9 mouse cellular contexts compared by ENCODE assay signal in the genomic region with DNA sequence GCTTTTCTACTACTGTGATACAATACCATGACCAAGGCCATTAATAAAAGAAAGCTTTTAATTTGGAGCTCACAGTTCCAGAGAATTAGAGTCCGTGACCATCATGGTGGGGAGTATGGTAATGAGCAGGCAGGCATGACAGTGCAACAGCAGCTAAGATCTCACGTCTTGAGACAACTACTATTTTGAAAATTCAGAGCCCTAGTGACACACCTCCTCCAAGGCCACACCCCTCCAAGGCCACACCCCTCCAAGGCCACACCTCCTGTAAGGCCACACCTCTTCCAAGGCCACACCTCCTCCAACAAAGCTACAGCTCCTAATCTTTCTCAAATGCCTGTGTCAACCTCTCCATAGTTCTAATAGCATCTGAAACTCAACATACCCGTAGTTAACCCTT. TPM values are rescaled to one million over a fixed set of nuclear protein-coding genes. Genes with fewer than 3 reads are reported as not detected.
A peak's percentile ranks its signal among the peaks of the same experiment; 100 is the strongest.
DNase-seq lines count a peak whose midpoint lies in the region; ATAC-seq and TF ChIP-seq lines count a peak whose summit lies in the region.
"Had no signal": no experiment of that assay in that cellular context is flagged by ENCODE, and none has a peak within 500 bp of the region (broad histone marks: within the 10 kb centered on the region; RNA-seq: fewer than 3 reads in every experiment).

No protein-coding gene starts in this region.

- H3K27me3 ChIP-seq in intestine, postnatal 0 days (replicated peaks; ENCODE audit: control insufficient read depth, insufficient read depth, low read length), result no peaks in the 10 kb centered on the region
- no peaks in the 10 kb centered on the region for H3K27me3 ChIP-seq in intestine, embryonic 16.5 days (replicated peaks; ENCODE audit: control insufficient read depth, insufficient read depth, low read length)
- H3K27me3 ChIP-seq in forebrain, embryonic 12.5 days, result no peaks in the 10 kb centered on the region
- H3K27me3 ChIP-seq: hindbrain, embryonic 15.5 days had no signal

- DNase-seq in WW6 (ENCODE audit: low read depth, low spot score) (peak; percentile 61), liver (peak; percentile 80)
- DNase-seq in gastrocnemius, postnatal 14 days, result peak; percentile 32
- peak; percentile 52 for DNase-seq in skeletal muscle tissue, adult 2 months (ENCODE audit: low read depth, low spot score)
- DNase-seq in left cerebral cortex, adult 8-10 months (ENCODE audit: low spot score in 2 of 2), result no peak

- no peak overlapping the region for H3K9ac ChIP-seq in intestine, postnatal 0 days (ENCODE audit: low read depth, low read length)
- H3K9ac ChIP-seq in intestine, embryonic 16.5 days (ENCODE audit: low read depth, low read length), result no peak overlapping the region
- H3K9ac ChIP-seq in forebrain, embryonic 12.5 days, result no peak overlapping the region
- H3K9ac ChIP-seq: hindbrain, embryonic 15.5 days had no signal

- intact Hi-C loops in gastrocnemius, postnatal 14 days (cut with DNase I; ENCODE audit: low total_unique reads), result no loop called here

- H3K4me2 ChIP-seq in intestine, postnatal 0 days (replicated peaks; ENCODE audit: low read depth), result no peak overlapping the region
- no peak overlapping the region for H3K4me2 ChIP-seq in intestine, embryonic 16.5 days (ENCODE audit: low read depth, low read length)
- H3K4me2 ChIP-seq in forebrain, embryonic 12.5 days, result no peak overlapping the region
- H3K4me2 ChIP-seq: hindbrain, embryonic 15.5 days had no signal

- 0 out of 2 replicates have a peak, but pooled peaks have one; percentile 17 for ATAC-seq in intestine, postnatal 0 days
- ATAC-seq in intestine, embryonic 16.5 days, result no peak
- no peak for ATAC-seq in forebrain, embryonic 12.5 days (ENCODE audit: low FRiP score)

- no peaks in the 10 kb centered on the region for H3K4me1 ChIP-seq in intestine, postnatal 0 days (replicated peaks; ENCODE audit: control insufficient read depth, insufficient read depth, low read length)
- peaks cover 3% of the 10 kb centered on the region; the same call in 1 of the 2 replicates for H3K4me1 ChIP-seq in intestine, embryonic 16.5 days (ENCODE audit: control insufficient read depth, insufficient read depth, low read length)
- peaks cover 9% of the 10 kb centered on the region for H3K4me1 ChIP-seq in forebrain, embryonic 12.5 days

- no peak overlapping the region for H3K27ac ChIP-seq in intestine, postnatal 0 days (ENCODE audit: low read depth, low read length)
- no peak overlapping the region for H3K27ac ChIP-seq in intestine, embryonic 16.5 days (ENCODE audit: low read length)
- no peak overlapping the region for H3K27ac ChIP-seq in forebrain, embryonic 12.5 days
- H3K27ac ChIP-seq: hindbrain, embryonic 15.5 days had no signal

- H3K9me3 ChIP-seq in intestine, postnatal 0 days (ENCODE audit: control insufficient read depth), result no peaks in the 10 kb centered on the region
- H3K9me3 ChIP-seq in intestine, embryonic 16.5 days (ENCODE audit: control insufficient read depth, low read length), result no peaks in the 10 kb centered on the region
- no peaks in the 10 kb centered on the region for H3K9me3 ChIP-seq in forebrain, embryonic 12.5 days
- H3K9me3 ChIP-seq: hindbrain, embryonic 15.5 days had no signal

- H3K36me3 ChIP-seq in intestine, postnatal 0 days (ENCODE audit: control insufficient read depth, insufficient read depth), result 0 out of 2 replicates have a peak, but pooled peaks cover 7% of the 10 kb centered on the region
- no peaks in the 10 kb centered on the region for H3K36me3 ChIP-seq in intestine, embryonic 16.5 days (ENCODE audit: control insufficient read depth, insufficient read depth, low read length)
- H3K36me3 ChIP-seq in forebrain, embryonic 12.5 days (replicated peaks), result peaks cover 18% of the 10 kb centered on the region

- TF ChIP-seq CTCF in intestine, postnatal 0 days (IDR thresholded peaks at IDR 0.05; ENCODE audit: low read depth), result no peak

- WGBS in intestine, postnatal 0 days, result 39% methylated on average over 3 of the region's 3 CpGs
- WGBS in intestine, embryonic 16.5 days, result 49% methylated on average over 3 of the region's 3 CpGs
- 59% methylated on average over 3 of the region's 3 CpGs for WGBS in forebrain, embryonic 12.5 days

- no peak overlapping the region for H3K4me3 ChIP-seq in intestine, postnatal 0 days (ENCODE audit: low read depth, low read length)
- H3K4me3 ChIP-seq in intestine, embryonic 16.5 days (ENCODE audit: low read length), result no peak overlapping the region
- H3K4me3 ChIP-seq in forebrain, embryonic 12.5 days (replicated peaks), result no peak overlapping the region
- H3K4me3 ChIP-seq: hindbrain, embryonic 15.5 days had no signal

RNA-seq across cellular contexts. Expression of a gene that starts 1.8 kb away (rescaled TPM):
- 168 and 169 TPM in 2 replicates for polyA plus RNA-seq in intestine, postnatal 0 days (2015; fragmentation: Nextera tagmentation; extraction: Ambion mirVana)
- polyA plus RNA-seq in intestine, embryonic 16.5 days (2015; fragmentation: Nextera tagmentation; extraction: Ambion mirVana), result 170 and 184 TPM in 2 replicates
- total RNA-seq in gastrocnemius, postnatal 14 days (2021), result 100 to 1,000 TPM; 109 to 122 TPM
- 265 and 275 TPM in 2 replicates for polyA plus RNA-seq in forebrain, embryonic 12.5 days (2016; fragmentation: Nextera tagmentation; extraction: Ambion mirVana)
- total RNA-seq in left cerebral cortex, adult 8-10 months (2022), result 10 to 100 TPM; 50.1 to 63.9 (median 55.4) TPM

Comparison
In these comparisons a context has a peak if more than half of its experiments do, and no peak if none do; other contexts are left out.
1. DNase-seq: peak in WW6 (single experiment), gastrocnemius, postnatal 14 days (single experiment), liver (single experiment) and skeletal muscle tissue, adult 2 months (single experiment); none in left cerebral cortex, adult 8-10 months (0 of 2).